24 mouse cellular contexts compared by ENCODE assay signal in the genomic region with DNA sequence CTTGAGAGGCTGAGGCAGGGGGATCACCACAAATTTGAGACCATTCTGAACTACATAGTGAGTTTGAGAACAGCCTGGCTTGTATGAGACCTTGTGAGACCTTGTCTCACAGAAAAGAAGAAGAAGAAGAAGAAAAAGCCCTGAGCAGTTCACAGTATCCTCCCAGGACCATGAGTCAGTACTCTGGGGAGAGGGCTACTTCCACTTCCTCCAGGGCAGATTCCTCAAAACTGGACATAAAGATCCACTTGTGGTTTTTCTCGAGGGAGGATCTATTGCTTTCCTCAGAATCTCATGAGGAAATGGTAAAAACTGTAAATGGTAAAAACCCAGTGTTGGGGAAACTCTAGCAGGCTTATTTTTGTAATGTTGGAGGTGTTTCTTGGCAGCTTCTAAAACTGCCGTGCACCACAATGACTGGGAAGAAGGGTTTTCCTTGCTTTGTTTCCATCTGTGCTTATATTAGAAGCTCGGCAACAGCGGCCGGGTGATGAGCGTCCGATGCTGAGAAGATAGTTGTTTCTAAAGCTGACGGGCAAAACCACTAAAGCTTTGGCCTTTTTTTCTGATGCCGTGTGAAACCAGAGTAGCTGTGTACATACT. TPM values are rescaled to one million over a fixed set of nuclear protein-coding genes. Genes with fewer than 3 reads are reported as not detected.
DNase-seq lines count a peak whose midpoint lies in the region; ATAC-seq lines count a peak whose summit lies in the region.
"Had no signal": no experiment of that assay in that cellular context is flagged by ENCODE, and none has a peak within 500 bp of the region (broad histone marks: within the 10 kb centered on the region; RNA-seq: fewer than 3 reads in every experiment).

No protein-coding gene starts in this region.

- H3K27ac ChIP-seq in macrophage = 0 out of 2 replicates have a peak overlapping the region, but pooled peaks have one; percentile 21
- H3K27ac ChIP-seq in forebrain, embryonic 11.5 days (ENCODE audit: low read depth, low read length) = no peak overlapping the region
- H3K27ac ChIP-seq in limb, embryonic 10.5 days = no peak overlapping the region
- H3K27ac ChIP-seq: forebrain, embryonic 10.5 days; hindbrain, postnatal 0 days; layer of hippocampus, adult 2 months; limb, embryonic 12.5 days had no signal

- H3K79me2 ChIP-seq in macrophage (ENCODE audit: inconsistent target) = no peaks in the 10 kb centered on the region

- no peak overlapping the region for H3K4me2 ChIP-seq in forebrain, embryonic 11.5 days (ENCODE audit: low read depth, low read length, severe bottlenecking)
- H3K4me2 ChIP-seq: heart, embryonic 11.5 days; limb, embryonic 12.5 days; liver, embryonic 11.5 days; midbrain, embryonic 11.5 days had no signal

- no peaks in the 10 kb centered on the region for H3K27me3 ChIP-seq in forebrain, embryonic 11.5 days (ENCODE audit: control insufficient read depth, insufficient read depth, low read length)
- no peaks in the 10 kb centered on the region for H3K27me3 ChIP-seq in limb, embryonic 10.5 days (ENCODE audit: low read depth, poor library complexity, severe bottlenecking)
- H3K27me3 ChIP-seq: limb, embryonic 12.5 days had no signal

- 77% methylated on average over 9 of the region's 9 CpGs for WGBS in macrophage (ENCODE audit: missing documents)
- WGBS in forebrain, embryonic 11.5 days = 91% methylated on average over 9 of the region's 9 CpGs
- 91% methylated on average over 9 of the region's 9 CpGs for WGBS in limb, embryonic 10.5 days

- no peak overlapping the region for H3K4me3 ChIP-seq in macrophage (ENCODE audit: inconsistent target)
- H3K4me3 ChIP-seq in forebrain, embryonic 11.5 days (ENCODE audit: low read depth, low read length) = no peak overlapping the region
- no peak overlapping the region for H3K4me3 ChIP-seq in limb, embryonic 10.5 days
- H3K4me3 ChIP-seq: forebrain, embryonic 10.5 days; layer of hippocampus, adult 2 months; limb, embryonic 12.5 days had no signal

- no peaks in the 10 kb centered on the region for H3K4me1 ChIP-seq in forebrain, embryonic 11.5 days (replicated peaks; ENCODE audit: control insufficient read depth, insufficient read depth, low read length)
- no peaks in the 10 kb centered on the region for H3K4me1 ChIP-seq in limb, embryonic 10.5 days
- H3K4me1 ChIP-seq: forebrain, embryonic 10.5 days; limb, embryonic 12.5 days had no signal

- no peaks in the 10 kb centered on the region for H3K9me3 ChIP-seq in forebrain, embryonic 11.5 days (ENCODE audit: control insufficient read depth, low read length)
- no peaks in the 10 kb centered on the region for H3K9me3 ChIP-seq in limb, embryonic 10.5 days (replicated peaks)
- H3K9me3 ChIP-seq: forebrain, embryonic 10.5 days; limb, embryonic 12.5 days had no signal

- no peak for ATAC-seq in forebrain, embryonic 11.5 days (replicated peaks; ENCODE audit: low FRiP score)
- ATAC-seq: activated CD4-positive, CD25-positive, alpha-beta regulatory T cell, adult 4 months; forebrain, postnatal 0 days; hindbrain, postnatal 0 days; intestine, embryonic 16.5 days; liver, postnatal 0 days; lung, postnatal 0 days had no signal

- DNase-seq in layer of hippocampus, adult 18-20 months (ENCODE audit: low spot score in 2 of 2) = peak; percentile 37 to 64
- DNase-seq in layer of hippocampus, postnatal 25 days (ENCODE audit: extremely low spot score in 1 of 2, low spot score in 1 of 2) = no peak
- peak; percentile 33 for DNase-seq in right cerebral cortex, postnatal 25 days
- no peak for DNase-seq in right cerebral cortex, postnatal 14 days
- DNase-seq in forebrain, embryonic 11.5 days (ENCODE audit: low spot score) = no peak
- no peak for DNase-seq in limb, embryonic 10.5 days (ENCODE audit: low spot score)
- DNase-seq: adrenal gland, adult 8-10 months; cerebellum, adult 8-10 months; forebrain, postnatal 0 days; kidney, adult 9 months; kidney, postnatal 14 days; liver, postnatal 0 days; thymus, adult 2 months had no signal

- H3K36me3 ChIP-seq in macrophage (ENCODE audit: inconsistent target) = 0 out of 2 replicates have a peak, but pooled peaks cover 12% of the 10 kb centered on the region
- peaks cover 6% of the 10 kb centered on the region; the same call in 1 of the 2 replicates for H3K36me3 ChIP-seq in forebrain, embryonic 11.5 days (ENCODE audit: control insufficient read depth, insufficient read depth, low read length)
- peaks cover 74% of the 10 kb centered on the region for H3K36me3 ChIP-seq in limb, embryonic 10.5 days

- no peak overlapping the region for H3K9ac ChIP-seq in forebrain, embryonic 11.5 days (ENCODE audit: low read length)
- H3K9ac ChIP-seq: forebrain, postnatal 0 days; limb, embryonic 12.5 days; liver, postnatal 0 days had no signal

RNA-seq across cellular contexts. Expression of a gene that starts 48.1 kb away (rescaled TPM):
- total RNA-seq in layer of hippocampus, adult 18-20 months (2021) = 10 to 100 TPM; 34.5 to 35.6 TPM
- total RNA-seq in layer of hippocampus, postnatal 25 days (2021) = 10 to 100 TPM; 36.6 to 39.5 TPM
- 10 to 100 TPM in 22 of 26 experiments, 1 to 10 TPM in 4; 3.7 to 70.2 (median 35.1) TPM for total RNA-seq in macrophage (2018; cell fraction: chromatin; rRNA removed)
- 1 to 10 TPM; 2.4 to 6.2 (median 4.2) TPM for total RNA-seq in macrophage (2018; cell fraction: cytosol; rRNA removed)
- total RNA-seq in macrophage (2018; cell fraction: nucleus; rRNA removed) = 10 to 100 TPM in 17 of 26 experiments, 1 to 10 TPM in 9; 2.9 to 30.5 (median 13.3) TPM
- polyA plus RNA-seq in macrophage (2018) = 3.2 to 4.9 TPM (median 4.5 TPM) in 3 replicates
- polyA plus RNA-seq in forebrain, embryonic 11.5 days (2014; fragmentation: Nextera tagmentation; extraction: Ambion mirVana) = 40.8 and 41.9 TPM in 2 replicates
- polyA plus RNA-seq in limb, embryonic 10.5 days (2016; fragmentation: Nextera tagmentation; extraction: Ambion mirVana) = 34.6 and 37.3 TPM in 2 replicates

Comparison
In these comparisons a context has a peak if more than half of its experiments do, and no peak if none do; other contexts are left out.
1. DNase-seq: peak in layer of hippocampus, adult 18-20 months (2 of 2) and right cerebral cortex, postnatal 25 days (single experiment); none in layer of hippocampus, postnatal 25 days (0 of 2), right cerebral cortex, postnatal 14 days (single experiment), forebrain, embryonic 11.5 days (single experiment) and limb, embryonic 10.5 days (single experiment).